Mouse (Mus musculus): ENCODE measurements at regions not wholly inside any gene's neighbourhood (a gene's known extent, or its start where the extent isn't known, plus 50 kb on each side); places are given as distances from the start of the nearest gene placed in this dataset.

DNA sequence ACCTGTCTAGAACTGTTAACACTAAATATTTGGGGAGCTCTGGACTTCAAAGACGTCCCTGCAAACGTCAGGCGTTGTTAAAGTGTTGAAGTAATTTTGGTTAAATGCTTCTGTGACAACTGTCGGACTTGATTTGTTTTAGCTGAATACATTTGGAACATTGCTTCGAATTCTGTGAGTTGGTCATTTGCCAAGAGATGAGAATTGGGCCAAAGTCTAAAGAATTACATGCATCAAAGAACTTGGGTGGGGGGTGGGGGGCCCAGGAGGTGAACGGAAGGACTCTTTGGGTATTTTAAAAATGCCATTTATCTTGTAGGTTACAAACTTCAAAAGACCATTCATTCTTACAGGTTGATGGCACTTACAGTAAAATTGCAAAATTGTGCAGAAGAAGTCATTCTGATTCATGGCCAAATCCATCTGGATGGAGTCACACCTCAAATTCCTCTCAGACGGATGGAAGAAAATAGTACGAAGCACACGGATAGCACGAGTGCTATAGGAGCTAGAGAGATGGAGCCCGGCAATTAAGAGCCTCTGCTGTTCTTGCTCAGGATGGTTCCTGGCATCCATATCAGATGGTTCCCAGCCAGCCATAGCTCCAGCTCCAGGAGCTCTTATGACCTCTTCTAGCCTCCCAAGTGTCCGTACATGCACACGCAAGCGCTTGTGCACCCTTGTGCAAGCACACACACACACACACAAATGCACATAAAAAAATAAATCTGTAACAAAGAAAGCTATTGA lies 144.5 kb upstream of the Irx5 start:
- 59% methylated on average over 14 of the region's 14 CpGs for WGBS
- no peaks in the 10 kb centered on the region for H3K4me1 ChIP-seq (ENCODE audit: control insufficient read depth, insufficient read depth, low read length)
- DNase-seq: no peak
- no peaks in the 10 kb centered on the region; the same call in 1 of the 2 replicates for H3K27me3 ChIP-seq (replicated peaks; ENCODE audit: control insufficient read depth, insufficient read depth, low read length)
- H3K27ac ChIP-seq (ENCODE audit: insufficient read depth, low read depth, low read length): no peak overlapping the region
- H3K36me3 ChIP-seq (ENCODE audit: control insufficient read depth, insufficient read depth, low read length): no peaks in the 10 kb centered on the region
- TF ChIP-seq CTCF (conservative IDR thresholded peaks at IDR 0.05; ENCODE audit: insufficient read depth, insufficient read length, low read depth, low read length): no peak
- no peak for TF ChIP-seq POLR2A (IDR thresholded peaks at IDR 0.05; ENCODE audit: low read depth, low read length)
- no peak overlapping the region for H3K4me3 ChIP-seq (ENCODE audit: insufficient read depth, low read depth, low read length)

DNA sequence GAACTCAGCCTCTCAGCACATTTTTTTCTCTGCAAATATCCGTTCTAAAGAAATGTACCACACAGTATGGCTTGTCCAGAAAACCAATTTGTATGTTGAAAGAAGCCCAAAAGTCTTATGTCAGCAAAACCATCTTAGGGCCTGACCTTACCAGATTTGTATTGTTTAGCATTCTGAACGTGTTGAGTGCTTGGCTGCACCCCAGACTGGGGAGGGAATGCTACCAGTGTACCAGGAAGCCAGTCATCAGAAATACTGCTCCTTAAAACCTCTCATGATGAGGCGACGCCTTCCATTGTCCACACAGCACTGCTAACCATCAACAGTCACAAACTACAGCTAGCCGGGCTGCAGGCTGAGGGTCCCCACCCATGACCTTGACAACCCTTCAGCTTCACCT lies 148.3 kb upstream of the Irx5 start:
- Histone ChIP-seq H3K27ac (ENCODE audit: insufficient read depth, low read depth, low read length) (no peak overlapping the region), H3K27me3 (replicated peaks; ENCODE audit: control insufficient read depth, insufficient read depth, low read length) (no peaks in the 10 kb centered on the region), H3K4me3 (ENCODE audit: insufficient read depth, low read depth, low read length) (no peak overlapping the region), H3K36me3 (ENCODE audit: control insufficient read depth, insufficient read depth, low read length) (no peaks in the 10 kb centered on the region), H3K4me1 (ENCODE audit: control insufficient read depth, insufficient read depth, low read length) (no peaks in the 10 kb centered on the region)
- WGBS: 66% methylated on average over 5 of the region's 5 CpGs
- TF ChIP-seq CTCF (conservative IDR thresholded peaks at IDR 0.05; ENCODE audit: insufficient read depth, insufficient read length, low read depth, low read length) (no peak), POLR2A (IDR thresholded peaks at IDR 0.05; ENCODE audit: low read depth, low read length) (no peak)
- DNase-seq: peak; percentile 42

DNA sequence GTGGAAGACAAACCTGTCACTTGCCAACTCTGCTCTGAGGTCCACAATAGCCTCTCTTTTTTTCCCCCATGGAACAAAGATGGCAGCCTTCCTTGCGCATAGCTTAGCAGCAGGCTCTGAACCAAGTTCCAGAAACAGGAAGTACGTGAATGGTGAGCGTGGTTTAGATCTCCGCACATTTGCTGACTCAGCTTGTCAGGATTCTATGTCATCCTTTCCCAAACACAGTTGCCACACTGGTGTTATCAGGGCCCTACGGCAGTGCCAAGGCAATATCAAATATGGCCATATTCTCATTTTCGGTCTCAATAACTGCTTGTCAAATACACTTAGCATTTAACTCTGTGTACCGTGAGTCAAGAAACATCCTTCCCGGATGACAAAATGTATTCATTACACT lies 161.8 kb upstream of the Irx5 start:
- no peak for TF ChIP-seq POLR2A (IDR thresholded peaks at IDR 0.05; ENCODE audit: low read depth, low read length)
- TF ChIP-seq CTCF (conservative IDR thresholded peaks at IDR 0.05; ENCODE audit: insufficient read depth, insufficient read length, low read depth, low read length): no peak
- Histone ChIP-seq H3K27me3 (replicated peaks; ENCODE audit: control insufficient read depth, insufficient read depth, low read length) (no peaks in the 10 kb centered on the region), H3K36me3 (ENCODE audit: control insufficient read depth, insufficient read depth, low read length) (no peaks in the 10 kb centered on the region), H3K27ac (ENCODE audit: insufficient read depth, low read depth, low read length) (no peak overlapping the region), H3K4me1 (ENCODE audit: control insufficient read depth, insufficient read depth, low read length) (no peaks in the 10 kb centered on the region), H3K4me3 (ENCODE audit: insufficient read depth, low read depth, low read length) (no peak overlapping the region)
- 94% methylated on average over 8 of the region's 8 CpGs for WGBS
- no peak for DNase-seq

DNA sequence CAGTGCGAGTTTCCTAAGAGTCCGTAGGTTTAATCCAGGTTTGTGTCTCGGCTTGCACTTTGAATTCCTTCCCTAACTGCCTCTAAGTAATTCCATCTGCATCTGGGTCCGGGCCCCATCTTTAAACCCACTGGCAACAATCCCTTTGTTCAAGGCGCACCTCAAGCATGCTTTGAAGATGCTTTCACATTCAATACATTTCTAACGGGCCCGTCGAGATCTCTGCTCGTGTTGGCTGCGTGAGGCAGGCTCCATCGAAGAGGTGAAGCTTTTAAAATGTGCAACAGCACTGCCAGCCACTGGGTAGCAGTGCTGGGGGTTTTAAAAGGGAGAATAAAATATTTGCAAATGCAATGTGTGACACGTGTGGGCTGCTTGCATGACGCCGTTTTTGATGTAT lies 163.4 kb upstream of the Irx5 start:
- Histone ChIP-seq H3K36me3 (ENCODE audit: control insufficient read depth, insufficient read depth, low read length) (no peaks in the 10 kb centered on the region), H3K4me1 (ENCODE audit: control insufficient read depth, insufficient read depth, low read length) (no peaks in the 10 kb centered on the region), H3K27ac (ENCODE audit: insufficient read depth, low read depth, low read length) (no peak overlapping the region), H3K27me3 (replicated peaks; ENCODE audit: control insufficient read depth, insufficient read depth, low read length) (no peaks in the 10 kb centered on the region), H3K4me3 (ENCODE audit: insufficient read depth, low read depth, low read length) (no peak overlapping the region)
- no peak for DNase-seq
- WGBS: 76% methylated on average over 14 of the region's 14 CpGs
- no peak for TF ChIP-seq POLR2A (IDR thresholded peaks at IDR 0.05; ENCODE audit: low read depth, low read length)
- no peak for TF ChIP-seq CTCF (conservative IDR thresholded peaks at IDR 0.05; ENCODE audit: insufficient read depth, insufficient read length, low read depth, low read length)

DNA sequence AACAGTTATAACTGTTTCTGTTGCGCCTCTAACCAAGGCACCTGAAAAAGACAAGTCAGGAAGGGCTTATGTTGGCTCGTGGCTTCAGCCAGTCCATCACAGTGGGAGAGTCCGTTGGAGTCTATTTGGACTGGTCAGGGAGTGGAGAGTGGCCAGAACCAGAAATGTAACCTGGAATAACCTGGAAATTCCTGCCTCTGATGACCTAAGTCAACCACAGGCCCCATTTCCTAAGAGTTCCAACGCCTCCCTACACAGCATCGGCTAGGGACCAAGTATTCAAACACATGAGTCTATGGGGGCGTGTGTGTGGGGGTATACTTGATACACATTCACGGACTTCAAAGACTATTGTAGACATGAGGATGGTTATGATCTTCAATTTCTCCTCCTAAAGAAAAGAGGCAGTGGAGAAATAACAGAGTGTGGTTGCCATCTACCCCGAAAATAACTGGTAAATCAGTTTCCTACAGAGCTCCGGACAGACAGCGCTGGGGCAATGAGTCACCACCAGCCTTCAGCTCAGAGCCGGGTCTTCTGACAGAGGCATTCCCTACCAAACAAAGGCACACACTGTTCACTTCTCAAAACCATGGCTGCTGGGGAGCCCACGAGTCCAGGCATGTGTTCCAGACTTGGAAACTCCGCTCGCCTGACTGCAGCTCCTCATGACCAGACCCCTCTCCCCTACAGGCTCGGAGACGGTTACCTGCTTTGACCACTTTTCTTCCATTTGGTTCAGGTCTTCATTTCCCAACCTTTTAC lies 167.0 kb upstream of the Irx5 start:
- no peak for DNase-seq
- no peak overlapping the region for H3K27ac ChIP-seq (ENCODE audit: insufficient read depth, low read depth, low read length)
- no peaks in the 10 kb centered on the region for H3K27me3 ChIP-seq (replicated peaks; ENCODE audit: control insufficient read depth, insufficient read depth, low read length)
- 88% methylated on average over 16 of the region's 16 CpGs for WGBS
- no peak overlapping the region for H3K4me3 ChIP-seq (ENCODE audit: insufficient read depth, low read depth, low read length)
- H3K4me1 ChIP-seq (ENCODE audit: control insufficient read depth, insufficient read depth, low read length): no peaks in the 10 kb centered on the region
- no peak for TF ChIP-seq CTCF (conservative IDR thresholded peaks at IDR 0.05; ENCODE audit: insufficient read depth, insufficient read length, low read depth, low read length)
- no peak for TF ChIP-seq POLR2A (IDR thresholded peaks at IDR 0.05; ENCODE audit: low read depth, low read length)
- no peaks in the 10 kb centered on the region for H3K36me3 ChIP-seq (ENCODE audit: control insufficient read depth, insufficient read depth, low read length)

DNA sequence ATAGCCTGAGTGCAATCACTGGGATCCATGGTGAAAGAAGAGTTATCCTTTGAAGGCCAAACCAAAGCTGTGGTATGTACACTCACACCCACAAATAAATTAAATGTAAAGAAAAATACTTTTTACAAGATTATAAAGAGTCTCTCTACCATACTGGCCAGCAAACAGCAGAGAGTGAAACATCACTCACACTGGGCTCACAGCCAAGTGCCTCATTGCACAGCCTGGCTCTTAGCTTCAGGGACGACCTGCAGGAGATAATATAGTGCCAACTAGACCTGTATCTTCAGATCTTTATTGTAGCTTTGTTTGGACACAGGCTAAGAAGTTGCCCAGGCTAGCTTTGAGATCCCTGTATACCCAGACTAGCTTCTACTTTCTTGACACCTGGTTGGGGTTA lies 174.1 kb upstream of the Irx5 start:
- no peaks in the 10 kb centered on the region; the same call in 1 of the 2 replicates for H3K27me3 ChIP-seq (replicated peaks; ENCODE audit: control insufficient read depth, insufficient read depth, low read length)
- H3K4me1 ChIP-seq (ENCODE audit: control insufficient read depth, insufficient read depth, low read length): no peaks in the 10 kb centered on the region
- no peaks in the 10 kb centered on the region for H3K36me3 ChIP-seq (ENCODE audit: control insufficient read depth, insufficient read depth, low read length)
- 30% methylated on average over 1 of the region's 1 CpGs for WGBS
- no peak overlapping the region for H3K27ac ChIP-seq (ENCODE audit: insufficient read depth, low read depth, low read length)
- TF ChIP-seq POLR2A (IDR thresholded peaks at IDR 0.05; ENCODE audit: low read depth, low read length) (no peak), CTCF (conservative IDR thresholded peaks at IDR 0.05; ENCODE audit: insufficient read depth, insufficient read length, low read depth, low read length) (no peak)
- H3K4me3 ChIP-seq (ENCODE audit: insufficient read depth, low read depth, low read length): no peak overlapping the region
- no peak for DNase-seq

DNA sequence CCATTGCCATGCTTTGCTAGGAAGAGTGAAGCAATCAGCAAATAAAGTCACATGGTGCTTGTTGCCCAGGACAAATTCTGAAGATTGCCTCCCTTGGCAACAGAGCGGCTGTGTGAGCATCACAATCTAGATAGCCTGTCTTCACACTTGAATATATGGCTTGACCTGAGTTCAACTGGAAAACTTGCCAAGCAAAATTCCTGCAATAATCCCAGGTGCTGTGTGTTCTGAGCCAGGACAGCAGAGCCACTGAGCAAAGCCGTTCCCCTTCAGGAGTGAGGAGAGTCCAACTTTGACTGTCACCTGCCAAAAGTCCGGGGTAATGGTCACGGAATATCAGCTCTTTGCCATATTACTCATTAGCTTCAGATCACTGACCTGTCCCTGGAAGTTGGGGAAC lies 176.8 kb upstream of the Irx5 start:
- H3K4me3 ChIP-seq (ENCODE audit: insufficient read depth, low read depth, low read length): no peak overlapping the region
- WGBS: 76% methylated on average over 4 of the region's 4 CpGs
- H3K27me3 ChIP-seq (replicated peaks; ENCODE audit: control insufficient read depth, insufficient read depth, low read length): no peaks in the 10 kb centered on the region; the same call in 1 of the 2 replicates
- no peak for DNase-seq
- H3K36me3 ChIP-seq (ENCODE audit: control insufficient read depth, insufficient read depth, low read length): no peaks in the 10 kb centered on the region
- H3K27ac ChIP-seq (ENCODE audit: insufficient read depth, low read depth, low read length): no peak overlapping the region
- no peaks in the 10 kb centered on the region for H3K4me1 ChIP-seq (ENCODE audit: control insufficient read depth, insufficient read depth, low read length)
- no peak for TF ChIP-seq CTCF (conservative IDR thresholded peaks at IDR 0.05; ENCODE audit: insufficient read depth, insufficient read length, low read depth, low read length)
- no peak for TF ChIP-seq POLR2A (IDR thresholded peaks at IDR 0.05; ENCODE audit: low read depth, low read length)

Data from kidney, adult 2 months (tissue).